Mouse (Mus musculus): ENCODE data around the gene Zdhhc16.
A peak's percentile ranks its signal among the peaks of the same experiment; 100 is the strongest.

The Zdhhc16 gene

GRCm38 (mm10) chr19:41933179-41934086, at the start of gene Zdhhc16, which contains the start of gene Exosc1:
Gene Zdhhc16, plus strand, starts transcription at chr19:41933480.
Gene Exosc1, minus strand, starts transcription at chr19:41933423.
- DNase-seq (ENCODE audit: low read depth, low spot score): peak; percentile 99

- DNase-seq (ENCODE audit: low read depth, low spot score): no peak
Observed at GRCm38 (mm10) chr19:41883882-41884281, 49.4 kb upstream of the Zdhhc16 start.

GRCm38 (mm10) chr19:41888191-41888590, 45.1 kb upstream of the Zdhhc16 start:
- DNase-seq (ENCODE audit: low read depth, low spot score): no peak

- DNase-seq (ENCODE audit: low read depth, low spot score): no peak
Observed at GRCm38 (mm10) chr19:41894959-41895358, 38.3 kb upstream of the Zdhhc16 start.

GRCm38 (mm10) chr19:41895460-41896318, 37.6 kb upstream of the Zdhhc16 start, which contains the start of gene Rrp12:
Gene Rrp12, minus strand, starts transcription at chr19:41896173.
- DNase-seq (ENCODE audit: low read depth, low spot score): peak; percentile 90

GRCm38 (mm10) chr19:41896319-41896711, 37.0 kb upstream of the Zdhhc16 start:
- DNase-seq (ENCODE audit: low read depth, low spot score): no peak

GRCm38 (mm10) chr19:41898860-41899259, 34.4 kb upstream of the Zdhhc16 start:
- DNase-seq (ENCODE audit: low read depth, low spot score): peak; percentile 75

- no peak for DNase-seq (ENCODE audit: low read depth, low spot score)
Observed at GRCm38 (mm10) chr19:41900495-41901090, 32.7 kb upstream of the Zdhhc16 start.

GRCm38 (mm10) chr19:41901696-41902095, 31.6 kb upstream of the Zdhhc16 start:
- DNase-seq (ENCODE audit: low read depth, low spot score): no peak

GRCm38 (mm10) chr19:41902848-41903593, 30.3 kb upstream of the Zdhhc16 start:
- DNase-seq (ENCODE audit: low read depth, low spot score): no peak

- no peak for DNase-seq (ENCODE audit: low read depth, low spot score)
Observed at GRCm38 (mm10) chr19:41905246-41905645, 28.0 kb upstream of the Zdhhc16 start.

- DNase-seq (ENCODE audit: low read depth, low spot score): no peak
Observed at GRCm38 (mm10) chr19:41906311-41907078, 26.8 kb upstream of the Zdhhc16 start.

- DNase-seq (ENCODE audit: low read depth, low spot score): no peak
Observed at GRCm38 (mm10) chr19:41907079-41907760, 26.1 kb upstream of the Zdhhc16 start.

GRCm38 (mm10) chr19:41908736-41909135, 24.5 kb upstream of the Zdhhc16 start:
- DNase-seq (ENCODE audit: low read depth, low spot score): no peak

GRCm38 (mm10) chr19:41910396-41910795, 22.9 kb upstream of the Zdhhc16 start:
- no peak for DNase-seq (ENCODE audit: low read depth, low spot score)

GRCm38 (mm10) chr19:41911178-41912073, 21.9 kb upstream of the Zdhhc16 start, which contains the start of gene Pgam1:
Gene Pgam1, plus strand, starts transcription at chr19:41911923.
- DNase-seq (ENCODE audit: low read depth, low spot score): peak; percentile 99

GRCm38 (mm10) chr19:41912121-41913080, 20.9 kb upstream of the Zdhhc16 start:
- DNase-seq (ENCODE audit: low read depth, low spot score): peak; percentile 32
